Mouse (Mus musculus) small intestine, adult 2 months (tissue): ENCODE measurements at regions not wholly inside any gene's neighbourhood (a gene's known extent, or its start where the extent isn't known, plus 50 kb on each side); places are given as distances from the start of the nearest gene placed in this dataset.

Source experiments
- H3K27ac ChIP-seq: fragments of 200-500 bp; 2 replicates; pipeline ENCODE4 v1.5.1; 2012; ENCODE audit warnings: low read depth, low read length, control low read depth, inconsistent platforms; ENCODE audit not compliant: insufficient read depth
- H3K27me3 ChIP-seq: fragments of 200-500 bp; 2 replicates; pipeline ENCODE4 v1.6.1; 2012; ENCODE audit warnings: mild to moderate bottlenecking, moderate library complexity, low read length, inconsistent platforms; ENCODE audit not compliant: control insufficient read depth, insufficient read depth
- H3K36me3 ChIP-seq: fragments of 200-500 bp; 2 replicates; pipeline ENCODE4 v1.6.1; 2012; ENCODE audit warnings: mild to moderate bottlenecking, low read length, control low read depth, inconsistent platforms; ENCODE audit not compliant: control insufficient read depth, insufficient read depth
- H3K4me1 ChIP-seq: fragments of 200-500 bp; 2 replicates; pipeline ENCODE4 v1.6.1; 2012; ENCODE audit warnings: low read length, inconsistent platforms, mixed read lengths; ENCODE audit not compliant: control insufficient read depth, insufficient read depth, insufficient read length
- H3K4me3 ChIP-seq: fragments of 200-500 bp; 2 replicates; pipeline ENCODE4 v1.5.1; 2012; ENCODE audit warnings: low read depth, mild to moderate bottlenecking, control low read depth, inconsistent platforms, low read length, moderate library complexity
- CTCF ChIP-seq: fragments of 200-500 bp; IDR thresholded peaks from 2 replicates; pipeline ENCODE4 v1.5.1; 2012; ENCODE audit warnings: low read depth, mild to moderate bottlenecking, control low read depth, inconsistent platforms, low read length, moderate library complexity, mixed read lengths; ENCODE audit not compliant: insufficient replicate concordance, insufficient read length; ENCODE audit errors: extremely low read depth
- POLR2A ChIP-seq: fragments of 200-500 bp; IDR thresholded peaks from 2 replicates; pipeline ENCODE4 v1.6.1; 2012; ENCODE audit warnings: low read depth, mild to moderate bottlenecking, control low read depth, inconsistent platforms, low read length, moderate library complexity
- WGBS: fragments of 180-500 bp; shearing (Covaris S2); methylation state at CpG from one replicate; pipeline ENCODE4 v1.1.7; 2018; 5-methylcytosine and 5-hydroxymethylcytosine counted together

DNA sequence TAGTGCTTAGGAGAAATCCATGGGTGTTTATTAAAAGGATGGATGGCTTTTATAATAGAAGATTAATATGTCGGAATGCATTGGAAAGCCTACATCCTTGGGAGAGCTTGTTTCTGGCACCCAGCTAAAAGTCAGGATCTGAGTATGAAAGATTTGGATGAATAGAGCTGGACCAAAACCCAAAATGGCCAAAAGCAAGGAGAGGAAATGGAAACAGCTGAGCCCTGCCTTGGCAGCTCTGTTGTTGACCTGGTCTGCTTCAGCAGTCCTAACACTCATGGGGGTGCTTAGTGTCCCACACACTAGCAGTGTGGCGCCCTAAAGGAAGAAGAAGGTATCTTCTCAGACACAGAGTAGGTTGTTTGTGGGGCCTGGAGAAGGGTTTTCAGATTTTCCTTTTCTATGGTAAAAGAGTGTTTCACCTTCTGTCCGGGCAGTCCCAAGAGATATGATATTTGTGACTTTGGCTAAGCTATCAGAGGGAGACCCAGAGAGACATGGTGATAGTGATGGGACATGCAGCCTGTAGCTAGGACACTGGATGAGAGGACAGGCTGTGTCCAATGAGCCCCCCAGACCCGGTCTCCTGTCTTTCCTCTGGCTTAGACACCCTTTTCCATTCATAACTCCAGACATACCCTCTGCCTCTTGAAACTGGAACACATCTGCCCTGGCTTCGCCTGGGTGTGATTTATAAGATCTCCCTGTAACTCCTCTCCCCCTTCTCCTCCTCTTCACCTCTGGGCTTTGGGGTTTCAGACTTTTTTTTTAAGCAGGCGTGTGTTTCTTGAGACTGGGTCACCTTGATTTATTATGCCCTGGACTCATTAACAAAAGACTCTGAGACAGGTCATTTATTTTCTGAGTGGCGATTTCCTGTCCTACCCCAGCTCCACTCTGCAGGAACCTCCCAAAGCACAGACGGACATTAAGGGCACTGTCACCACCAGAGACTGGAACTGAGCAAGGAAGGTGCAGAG, 70.9 kb upstream of the Boc start:
- no peaks in the 10 kb centered on the region for H3K4me1 ChIP-seq
- no peaks in the 10 kb centered on the region for H3K36me3 ChIP-seq
- no peak for TF ChIP-seq POLR2A
- TF ChIP-seq CTCF: no peak
- no peak overlapping the region for H3K4me3 ChIP-seq
- H3K27ac ChIP-seq: no peak overlapping the region
- 74% methylated on average over 8 of the region's 8 CpGs for WGBS
- no peaks in the 10 kb centered on the region for H3K27me3 ChIP-seq

DNA sequence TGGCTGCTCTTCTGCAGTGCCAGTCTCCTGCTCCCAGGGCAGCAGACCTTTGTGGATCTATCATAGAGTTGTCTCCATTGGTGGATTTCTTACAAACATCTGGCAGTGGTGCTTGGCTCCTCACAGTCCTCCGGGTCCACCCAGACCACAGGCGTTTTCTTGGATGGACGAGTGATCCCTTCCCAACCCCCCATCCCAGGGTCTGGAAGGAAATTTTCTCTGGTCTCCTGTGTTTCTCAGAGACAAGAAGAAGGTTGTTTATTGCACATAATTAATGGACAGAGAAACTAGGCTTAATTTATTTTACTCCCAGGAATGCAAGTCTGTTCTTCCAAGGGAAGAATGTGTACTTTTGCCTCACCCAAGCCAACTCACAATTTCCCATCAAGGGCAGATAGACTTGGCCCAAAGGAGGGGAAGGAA, 67.2 kb upstream of the Boc start:
- Histone ChIP-seq H3K36me3 (no peaks in the 10 kb centered on the region), H3K27me3 (no peaks in the 10 kb centered on the region), H3K4me1 (no peaks in the 10 kb centered on the region), H3K4me3 (no peak overlapping the region), H3K27ac (no peak overlapping the region)
- WGBS: 83% methylated on average over 3 of the region's 3 CpGs
- no peak for TF ChIP-seq CTCF

DNA sequence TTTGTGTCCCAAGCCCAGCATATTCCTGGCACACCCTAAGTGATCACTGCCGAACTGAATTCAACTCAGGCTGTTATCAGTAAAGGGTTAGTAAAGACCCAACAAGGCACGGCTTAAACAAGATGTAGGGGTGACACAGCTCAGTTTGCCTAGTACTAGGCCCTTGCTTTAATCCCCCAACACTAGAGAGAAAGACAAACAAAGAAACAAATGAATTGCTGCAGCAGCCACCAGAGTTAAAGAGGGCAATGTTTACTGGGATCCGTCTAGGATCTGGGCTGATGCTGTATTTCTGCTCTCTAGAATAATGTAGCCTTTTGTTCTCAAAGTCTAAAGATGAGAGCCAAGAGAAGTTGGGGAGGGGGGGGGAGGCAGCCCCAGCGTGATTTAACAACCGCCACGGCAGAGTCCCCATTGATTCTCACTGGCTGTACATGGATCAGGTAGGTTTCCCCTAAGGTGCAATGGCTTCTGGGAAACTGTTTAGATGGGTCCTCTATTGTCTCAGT, 66.5 kb upstream of the Boc start:
- H3K27ac ChIP-seq: no peak overlapping the region

DNA sequence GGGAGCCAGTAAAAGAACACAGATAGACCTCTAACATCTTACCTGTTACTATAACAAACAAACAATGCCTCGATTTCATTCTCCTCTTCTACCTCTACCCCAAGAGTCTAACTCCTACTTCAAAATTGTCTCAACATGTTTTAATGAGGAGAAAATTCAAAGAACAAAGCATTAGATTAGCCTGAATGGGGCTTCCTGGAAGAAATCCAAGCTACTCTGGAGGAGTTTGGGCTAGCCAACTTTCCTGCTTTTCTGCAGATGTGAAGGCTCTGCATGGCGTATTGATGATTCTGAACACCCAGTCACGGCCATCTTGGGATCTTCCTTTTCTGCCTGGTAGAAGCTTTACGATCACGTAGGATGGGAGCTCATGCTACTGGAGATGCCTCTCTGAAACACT, 62.9 kb upstream of the Boc start:
- no peak for TF ChIP-seq POLR2A
- no peak for TF ChIP-seq CTCF
- Histone ChIP-seq H3K27me3 (no peaks in the 10 kb centered on the region), H3K4me3 (no peak overlapping the region), H3K36me3 (no peaks in the 10 kb centered on the region), H3K4me1 (no peaks in the 10 kb centered on the region), H3K27ac (no peak overlapping the region)
- 88% methylated on average over 5 of the region's 5 CpGs for WGBS

More for the DNA sequence above, 66.5 kb upstream of the Boc start:
- no peaks in the 10 kb centered on the region for H3K4me1 ChIP-seq
- TF ChIP-seq POLR2A: no peak
- no peak for TF ChIP-seq CTCF
- H3K4me3 ChIP-seq: no peak overlapping the region
- H3K27me3 ChIP-seq: no peaks in the 10 kb centered on the region
- 56% methylated on average over 6 of the region's 6 CpGs for WGBS
- H3K36me3 ChIP-seq: no peaks in the 10 kb centered on the region

DNA sequence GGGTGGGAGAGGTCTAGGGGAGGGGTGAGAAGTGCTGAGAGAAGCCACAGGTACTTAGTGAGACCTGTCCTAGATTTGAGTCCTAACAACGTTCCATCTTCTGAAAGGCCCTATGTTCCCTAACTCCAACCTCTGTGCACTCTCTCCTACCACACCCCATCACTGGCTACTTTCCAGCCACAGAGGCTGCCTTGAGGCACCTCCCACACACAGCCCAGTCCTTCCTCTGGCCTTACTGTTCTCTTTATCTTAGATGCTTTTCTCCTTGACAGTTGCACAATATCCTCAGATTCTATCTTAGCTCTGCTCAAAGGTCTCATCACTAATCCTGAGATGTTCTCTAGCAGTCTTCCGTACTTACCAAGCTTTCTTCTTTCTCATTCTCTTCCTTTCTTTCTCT, 61.8 kb upstream of the Boc start:
- Histone ChIP-seq H3K27me3 (no peaks in the 10 kb centered on the region), H3K27ac (no peak overlapping the region), H3K36me3 (no peaks in the 10 kb centered on the region), H3K4me3 (no peak overlapping the region), H3K4me1 (no peaks in the 10 kb centered on the region)
- TF ChIP-seq CTCF (no peak), POLR2A (no peak)
- 32% methylated on average over 2 of the region's 2 CpGs for WGBS

DNA sequence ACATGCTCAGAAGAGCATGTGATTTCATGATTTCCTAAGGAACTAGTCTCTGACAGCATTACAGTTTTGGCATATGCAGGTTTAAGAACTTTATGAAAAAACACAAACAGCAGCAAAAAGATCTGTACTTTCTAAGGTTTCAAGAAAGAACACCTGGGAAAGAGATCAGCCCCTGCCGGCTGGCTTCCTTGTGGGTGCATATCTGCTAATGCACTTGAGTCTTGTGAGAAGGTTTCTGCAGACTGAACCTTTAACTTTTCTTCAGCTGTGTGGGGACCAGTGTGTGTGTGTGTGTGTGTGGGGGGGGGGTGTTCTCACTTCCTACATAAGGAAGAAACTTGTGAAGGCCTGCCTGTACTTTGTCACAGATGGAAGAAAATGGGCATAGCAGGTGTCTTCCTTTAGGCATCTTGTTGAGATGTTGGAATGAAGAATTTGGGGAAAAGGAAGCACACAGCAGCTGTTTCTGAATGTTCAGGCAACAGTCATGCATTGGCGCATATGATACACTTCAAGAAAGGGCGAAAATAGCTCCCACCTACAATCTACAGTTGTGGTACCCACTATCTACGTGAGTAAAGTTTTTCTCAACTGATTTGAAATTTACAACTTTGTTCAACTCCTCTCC, 60.9 kb upstream of the Boc start:
- 94% methylated on average over 4 of the region's 4 CpGs for WGBS
- H3K4me1 ChIP-seq: no peaks in the 10 kb centered on the region
- TF ChIP-seq POLR2A: no peak
- TF ChIP-seq CTCF: no peak

DNA sequence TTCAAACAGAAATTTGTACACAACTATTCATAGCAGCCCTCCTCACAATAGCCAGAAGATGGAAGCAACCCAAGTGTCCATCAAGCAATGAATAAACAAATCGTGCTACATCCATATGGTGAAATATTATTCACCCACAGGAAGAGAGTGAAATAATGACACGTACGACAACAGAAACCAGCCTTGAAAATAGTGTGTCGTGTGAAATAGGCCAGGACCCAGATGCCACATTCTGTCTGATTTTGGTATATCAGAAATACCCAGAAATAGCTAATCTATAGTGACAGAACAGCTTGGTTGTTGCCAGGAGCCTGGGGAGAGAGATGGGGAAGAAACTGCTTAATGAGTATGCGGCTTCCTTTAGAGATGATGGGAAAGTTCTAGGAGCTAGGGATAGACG, 58.3 kb upstream of the Boc start:
- TF ChIP-seq CTCF (no peak), POLR2A (no peak)
- WGBS: 86% methylated on average over 6 of the region's 6 CpGs
- no peaks in the 10 kb centered on the region for H3K4me1 ChIP-seq
- H3K4me3 ChIP-seq: no peak overlapping the region
- H3K27ac ChIP-seq: no peak overlapping the region
- no peaks in the 10 kb centered on the region for H3K27me3 ChIP-seq
- no peaks in the 10 kb centered on the region for H3K36me3 ChIP-seq

More for the DNA sequence above, 60.9 kb upstream of the Boc start:
- no peaks in the 10 kb centered on the region for H3K36me3 ChIP-seq
- H3K4me3 ChIP-seq: no peak overlapping the region
- H3K27me3 ChIP-seq: no peaks in the 10 kb centered on the region
- H3K27ac ChIP-seq: no peak overlapping the region
